Mouse (Mus musculus): ENCODE measurements around the gene Sctr.

Sctr gene

GRCm38 (mm10) chr1:120006844-120007790 is at the start of gene Sctr:
Gene Sctr (plus strand): TSS chr1:120006894.
- peak; percentile 60 for DNase-seq (ENCODE audit: extremely low spot score)

DNA sequence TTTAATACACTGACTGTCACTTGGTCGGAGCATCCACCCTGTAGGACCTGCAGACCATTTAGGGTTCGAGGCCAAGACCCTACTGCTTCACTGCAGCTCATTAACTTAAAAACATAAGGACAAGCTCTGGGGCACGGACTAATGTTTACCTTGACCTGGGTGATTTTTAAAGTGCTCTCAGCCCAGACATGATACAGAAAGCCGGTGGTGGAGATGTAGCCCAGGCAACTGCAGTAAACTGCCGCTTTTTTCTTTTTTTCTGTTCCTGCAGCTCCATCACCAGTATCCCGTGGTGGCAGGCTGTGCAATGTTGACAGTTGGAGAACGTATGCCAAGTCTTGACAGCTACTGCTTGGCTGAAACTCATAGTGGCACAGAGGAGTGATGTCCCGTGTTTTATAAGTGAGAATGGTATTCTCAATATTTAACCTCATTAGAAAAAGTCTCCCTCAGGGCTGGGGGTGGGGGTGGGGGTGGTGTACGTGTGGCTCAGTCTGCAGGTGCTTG is 48.9 kb upstream of the Sctr start:
- DNase-seq (ENCODE audit: extremely low spot score) = no peak

DNA sequence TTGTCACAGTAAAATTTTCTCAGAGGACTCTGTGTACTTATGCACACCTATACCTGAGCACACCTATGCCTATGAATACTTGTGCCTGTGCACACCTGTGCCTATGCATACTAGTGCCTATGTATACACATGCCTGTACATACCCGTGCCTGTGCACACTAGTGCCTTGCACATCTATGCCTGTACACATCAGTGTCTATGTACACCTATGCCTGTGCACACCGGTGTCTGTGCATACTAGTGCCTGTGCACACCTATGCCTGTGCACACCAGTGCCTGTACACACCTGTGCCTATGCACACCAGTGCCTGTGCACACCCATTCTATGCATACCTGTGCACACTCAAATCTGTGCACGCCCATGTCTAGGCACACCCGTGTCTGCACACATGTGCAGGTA is 47.2 kb upstream of the Sctr start:
- no peak for DNase-seq (ENCODE audit: extremely low spot score)

- no peak for DNase-seq (ENCODE audit: extremely low spot score)
These were observed 46.8 kb upstream of the Sctr start for GRCm38 (mm10) chr1:119959920-119960319.

- DNase-seq (ENCODE audit: extremely low spot score) = peak; percentile 8
These were observed 40.7 kb upstream of the Sctr start for GRCm38 (mm10) chr1:119965804-119966514.

- no peak for DNase-seq (ENCODE audit: extremely low spot score)
These were observed 33.6 kb upstream of the Sctr start for GRCm38 (mm10) chr1:119973117-119973516.

DNA sequence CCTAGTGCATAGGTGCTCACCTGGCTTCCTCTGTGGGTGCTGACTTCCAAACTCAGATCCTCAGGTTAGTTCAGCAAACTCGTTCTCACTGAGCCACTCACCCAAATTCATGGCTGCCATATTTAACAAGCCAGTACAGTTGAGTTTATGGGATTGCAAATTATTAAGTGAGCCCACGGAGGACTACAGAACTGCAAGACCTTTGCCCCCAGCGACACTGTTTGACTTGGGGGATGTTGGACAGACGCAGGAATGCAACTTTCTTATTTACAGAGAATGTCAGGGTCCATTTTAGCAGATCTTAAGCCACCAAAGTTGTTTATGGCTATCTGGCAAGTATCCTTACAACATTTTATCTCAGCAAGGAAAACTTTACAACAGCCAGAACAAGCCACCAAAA is 31.6 kb upstream of the Sctr start:
- DNase-seq (ENCODE audit: extremely low spot score) = no peak

DNA sequence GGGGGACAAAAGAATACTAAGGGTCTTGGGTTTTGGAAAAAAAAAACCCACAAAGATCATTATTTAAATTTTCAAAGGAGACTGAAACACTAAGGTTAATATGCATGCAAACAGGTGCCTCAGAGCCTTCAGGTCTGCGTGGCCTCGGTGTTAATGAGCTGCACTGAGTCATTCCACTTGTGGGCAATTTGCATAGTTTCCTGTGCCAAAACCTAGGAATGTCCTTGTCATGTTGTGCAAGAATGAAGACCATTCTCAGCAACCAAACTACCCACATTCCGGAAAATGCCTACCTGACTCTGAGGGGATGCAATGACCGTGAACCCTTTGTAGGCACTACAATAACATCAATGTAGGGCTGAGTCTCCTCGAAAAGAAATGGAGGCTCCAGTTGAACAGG is 20.1 kb upstream of the Sctr start:
- DNase-seq (ENCODE audit: extremely low spot score) = no peak

- DNase-seq (ENCODE audit: extremely low spot score) = peak; percentile 78
These were observed 9.7 kb upstream of the Sctr start, which contains the start of gene Cfap221 for GRCm38 (mm10) chr1:119996798-119997581. Gene Cfap221 (minus strand): TSS chr1:119997234.

DNA sequence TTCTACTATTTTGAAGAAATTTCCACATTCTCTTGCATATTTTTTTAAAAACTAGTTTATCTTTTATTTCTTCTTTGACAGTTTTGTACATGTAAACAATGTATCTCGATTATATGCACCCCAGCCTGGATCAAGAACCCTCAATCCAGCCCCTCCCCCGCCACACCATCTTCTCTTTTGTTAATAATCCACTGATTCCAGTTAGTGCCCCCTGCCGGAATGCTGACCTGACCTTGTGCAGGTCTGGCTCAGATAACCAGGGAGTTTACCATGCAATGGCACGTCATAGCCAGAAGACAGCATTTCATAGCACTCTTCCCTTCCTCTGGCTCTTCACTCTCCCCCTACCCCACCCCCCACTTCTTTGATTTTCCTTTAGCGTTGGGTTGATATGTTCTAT is 9.1 kb upstream of the Sctr start:
- DNase-seq (ENCODE audit: extremely low spot score) = peak; percentile 35

GRCm38 (mm10) chr1:120007851-120008588 is 1.3 kb downstream of the Sctr start:
- no peak for DNase-seq (ENCODE audit: extremely low spot score)

- DNase-seq (ENCODE audit: extremely low spot score) = no peak
These were observed 5.9 kb downstream of the Sctr start for GRCm38 (mm10) chr1:120012638-120013037.

- peak; percentile 60 for DNase-seq (ENCODE audit: extremely low spot score)
These were observed 6.4 kb downstream of the Sctr start for GRCm38 (mm10) chr1:120013111-120013510.

- no peak for DNase-seq (ENCODE audit: extremely low spot score)
These were observed 9.5 kb downstream of the Sctr start for GRCm38 (mm10) chr1:120016240-120016639.

- no peak for DNase-seq (ENCODE audit: extremely low spot score)
These were observed 12.2 kb downstream of the Sctr start for GRCm38 (mm10) chr1:120018900-120019299.

- DNase-seq (ENCODE audit: extremely low spot score) = no peak
These were observed 12.7 kb downstream of the Sctr start for GRCm38 (mm10) chr1:120019428-120019827.

GRCm38 (mm10) chr1:120020322-120020897 is 13.7 kb downstream of the Sctr start:
- no peak for DNase-seq (ENCODE audit: extremely low spot score)

GRCm38 (mm10) chr1:120021951-120022350 is 15.3 kb downstream of the Sctr start:
- DNase-seq (ENCODE audit: extremely low spot score) = no peak

DNA sequence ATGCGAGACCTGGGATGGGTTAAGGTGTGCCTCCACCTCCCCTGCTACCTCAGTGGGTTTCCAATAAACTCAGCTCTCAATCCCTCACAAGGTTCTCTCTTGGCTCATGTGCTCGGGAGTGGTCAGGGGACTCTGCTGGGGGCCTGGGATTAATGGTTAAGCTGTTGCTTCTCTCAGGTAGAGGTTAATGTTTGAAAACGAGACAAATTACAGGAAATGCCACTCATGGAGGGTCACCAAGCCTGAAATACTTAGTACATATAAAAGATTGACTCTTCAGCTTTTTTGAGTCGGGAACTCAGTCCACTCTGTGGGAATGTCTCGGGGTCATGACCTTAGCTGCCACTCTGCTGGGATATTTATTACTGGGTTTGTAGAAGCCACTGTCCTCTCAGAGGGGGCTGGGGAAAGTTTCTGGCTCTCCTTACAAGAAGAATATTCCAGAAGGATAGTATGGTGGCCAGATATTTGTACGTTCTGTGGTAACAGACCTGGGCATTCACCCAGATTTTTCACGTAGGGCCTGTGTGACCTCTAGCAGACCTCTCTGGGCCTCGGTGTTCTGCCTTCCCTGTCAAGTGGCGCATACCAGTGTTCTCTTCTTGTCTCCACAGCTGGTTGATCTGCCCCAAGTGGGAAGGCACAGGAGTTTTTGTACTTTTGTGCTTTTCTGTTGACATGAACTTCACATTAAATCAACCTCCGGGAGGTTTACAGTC is 17.8 kb downstream of the Sctr start:
- peak; percentile 22 for DNase-seq (ENCODE audit: extremely low spot score)

DNA sequence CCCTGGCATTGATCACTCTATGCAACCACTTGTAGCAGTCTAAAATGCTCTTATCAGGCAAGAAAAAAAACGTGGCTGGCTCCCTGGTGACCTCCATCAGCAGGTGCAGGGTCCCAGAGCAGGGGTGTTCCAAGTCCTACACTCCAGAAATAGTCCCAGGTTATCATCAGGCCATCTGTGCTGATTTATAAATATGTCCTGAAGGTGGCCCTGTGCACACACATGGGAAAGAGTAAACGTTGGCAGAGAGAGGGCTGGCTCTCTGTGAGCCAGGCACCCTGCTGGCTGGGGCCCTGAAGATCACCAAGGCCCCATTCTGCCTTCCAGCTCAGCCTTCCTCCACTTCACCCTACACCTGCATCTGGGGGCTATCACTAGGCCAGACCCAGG is 18.4 kb downstream of the Sctr start:
- no peak for DNase-seq (ENCODE audit: extremely low spot score)
